Mouse (Mus musculus): ENCODE results near the gene Prkci. TPM values are rescaled to one million over a fixed set of nuclear protein-coding genes. Genes with fewer than 3 reads are reported as not detected.
A peak's percentile ranks its signal among the peaks of the same experiment; 100 is the strongest.

Gene Prkci
- polyA plus RNA-seq (2016; fragmentation: Nextera tagmentation; extraction: Ambion mirVana): 31.0 and 31.7 TPM in 2 replicates

GRCm38 (mm10) chr3:30995283-30995898, at the start of gene Prkci:
Prkci (plus strand) TSS chr3:30995747.
- peaks cover 36% of the 10 kb centered on the region for H3K4me1 ChIP-seq
- no peaks in the 10 kb centered on the region for H3K36me3 ChIP-seq
- peak; percentile 95 for DNase-seq (ENCODE audit: low spot score)
- peak within 1 kb of the TSS; percentile 93 for H3K27ac ChIP-seq (replicated peaks)
- no peaks in the 10 kb centered on the region for H3K9me3 ChIP-seq (replicated peaks)
- under 1% methylated on average over 50 of the region's 50 CpGs for WGBS
- H3K27me3 ChIP-seq (ENCODE audit: low read depth, poor library complexity, severe bottlenecking): no peaks in the 10 kb centered on the region; the same call in 1 of the 2 replicates
- peak within 1 kb of the TSS; percentile 86 for H3K4me3 ChIP-seq

- no peaks in the 10 kb centered on the region for H3K4me1 ChIP-seq
- no peaks in the 10 kb centered on the region for H3K27me3 ChIP-seq (ENCODE audit: low read depth, poor library complexity, severe bottlenecking)
- no peaks in the 10 kb centered on the region for H3K9me3 ChIP-seq (replicated peaks)
- no peak overlapping the region for H3K4me3 ChIP-seq
- DNase-seq (ENCODE audit: low spot score): no peak
- H3K36me3 ChIP-seq: peaks cover 86% of the 10 kb centered on the region
- no peak overlapping the region for H3K27ac ChIP-seq (replicated peaks)
- WGBS: 95% methylated on average over 3 of the region's 3 CpGs
Measured at GRCm38 (mm10) chr3:30951652-30952051, 43.9 kb upstream of the Prkci start.

- H3K27ac ChIP-seq (replicated peaks): no peak overlapping the region
- no peaks in the 10 kb centered on the region for H3K4me1 ChIP-seq
- no peak overlapping the region for H3K4me3 ChIP-seq
- H3K27me3 ChIP-seq (ENCODE audit: low read depth, poor library complexity, severe bottlenecking): no peaks in the 10 kb centered on the region
- DNase-seq (ENCODE audit: low spot score): no peak
- H3K36me3 ChIP-seq: peaks cover 86% of the 10 kb centered on the region
- no peaks in the 10 kb centered on the region for H3K9me3 ChIP-seq (replicated peaks)
- WGBS: 91% methylated on average over 12 of the region's 12 CpGs
Measured at GRCm38 (mm10) chr3:30952273-30953070, 43.1 kb upstream of the Prkci start.

- WGBS: 91% methylated on average over 6 of the region's 6 CpGs
- Histone ChIP-seq H3K36me3 (peaks cover 93% of the 10 kb centered on the region), H3K27me3 (ENCODE audit: low read depth, poor library complexity, severe bottlenecking) (no peaks in the 10 kb centered on the region)
Measured at GRCm38 (mm10) chr3:30956327-30956726, 39.2 kb upstream of the Prkci start.

GRCm38 (mm10) chr3:30958709-30959108, 36.8 kb upstream of the Prkci start:
- H3K27ac ChIP-seq (replicated peaks): no peak overlapping the region
- no peak for DNase-seq (ENCODE audit: low spot score)
- no peak overlapping the region for H3K4me3 ChIP-seq
- peaks cover 5% of the 10 kb centered on the region; the same call in 1 of the 2 replicates for H3K9me3 ChIP-seq (replicated peaks)
- WGBS: 86% methylated on average over 2 of the region's 2 CpGs
- no peaks in the 10 kb centered on the region for H3K4me1 ChIP-seq
- peaks cover 99% of the 10 kb centered on the region for H3K36me3 ChIP-seq
- no peaks in the 10 kb centered on the region for H3K27me3 ChIP-seq (ENCODE audit: low read depth, poor library complexity, severe bottlenecking)

More at GRCm38 (mm10) chr3:30956327-30956726, 39.2 kb upstream of the Prkci start:
- no peak for DNase-seq (ENCODE audit: low spot score)
- Histone ChIP-seq H3K9me3 (replicated peaks) (no peaks in the 10 kb centered on the region), H3K4me1 (no peaks in the 10 kb centered on the region), H3K27ac (replicated peaks) (no peak overlapping the region), H3K4me3 (no peak overlapping the region)

- Histone ChIP-seq H3K9me3 (replicated peaks) (peaks cover 5% of the 10 kb centered on the region; the same call in 1 of the 2 replicates), H3K27ac (replicated peaks) (no peak overlapping the region), H3K4me3 (no peak overlapping the region), H3K4me1 (no peaks in the 10 kb centered on the region), H3K27me3 (ENCODE audit: low read depth, poor library complexity, severe bottlenecking) (no peaks in the 10 kb centered on the region), H3K36me3 (peaks cover 99% of the 10 kb centered on the region)
- 87% methylated on average over 7 of the region's 7 CpGs for WGBS
- no peak for DNase-seq (ENCODE audit: low spot score)
Measured at GRCm38 (mm10) chr3:30959868-30960831, 35.4 kb upstream of the Prkci start.

- peaks cover 82% of the 10 kb centered on the region for H3K36me3 ChIP-seq
- H3K4me3 ChIP-seq: no peak overlapping the region
- peaks cover 5% of the 10 kb centered on the region; the same call in 1 of the 2 replicates for H3K9me3 ChIP-seq (replicated peaks)
- no peaks in the 10 kb centered on the region for H3K27me3 ChIP-seq (ENCODE audit: low read depth, poor library complexity, severe bottlenecking)
- H3K27ac ChIP-seq (replicated peaks): no peak overlapping the region
- DNase-seq (ENCODE audit: low spot score): no peak
- WGBS: 93% methylated on average over 4 of the region's 4 CpGs
- H3K4me1 ChIP-seq: peaks cover 5% of the 10 kb centered on the region
Measured at GRCm38 (mm10) chr3:30963100-30963499, 32.4 kb upstream of the Prkci start.

GRCm38 (mm10) chr3:30964216-30964615, 31.3 kb upstream of the Prkci start:
- WGBS: 92% methylated on average over 3 of the region's 3 CpGs
- Histone ChIP-seq H3K27ac (replicated peaks) (no peak overlapping the region), H3K9me3 (replicated peaks) (peaks cover 5% of the 10 kb centered on the region; the same call in 1 of the 2 replicates), H3K4me3 (no peak overlapping the region), H3K4me1 (peaks cover 13% of the 10 kb centered on the region), H3K27me3 (ENCODE audit: low read depth, poor library complexity, severe bottlenecking) (no peaks in the 10 kb centered on the region), H3K36me3 (peaks cover 71% of the 10 kb centered on the region)
- no peak for DNase-seq (ENCODE audit: low spot score)

GRCm38 (mm10) chr3:30965644-30966043, 29.9 kb upstream of the Prkci start:
- H3K27ac ChIP-seq (replicated peaks): no peak overlapping the region
- WGBS: 93% methylated on average over 13 of the region's 13 CpGs
- H3K4me1 ChIP-seq: peaks cover 13% of the 10 kb centered on the region
- no peaks in the 10 kb centered on the region for H3K27me3 ChIP-seq (ENCODE audit: low read depth, poor library complexity, severe bottlenecking)
- no peak for DNase-seq (ENCODE audit: low spot score)
- H3K36me3 ChIP-seq: peaks cover 57% of the 10 kb centered on the region
- no peak overlapping the region for H3K4me3 ChIP-seq
- peaks cover 5% of the 10 kb centered on the region; the same call in 1 of the 2 replicates for H3K9me3 ChIP-seq (replicated peaks)

GRCm38 (mm10) chr3:30968531-30969092, 26.9 kb upstream of the Prkci start:
- peak overlapping the region; percentile 94 for H3K27ac ChIP-seq (replicated peaks)
- no peaks in the 10 kb centered on the region for H3K27me3 ChIP-seq (ENCODE audit: low read depth, poor library complexity, severe bottlenecking)
- H3K36me3 ChIP-seq: peaks cover 28% of the 10 kb centered on the region
- peak overlapping the region; percentile 99 for H3K4me3 ChIP-seq
- H3K9me3 ChIP-seq (replicated peaks): no peaks in the 10 kb centered on the region
- under 1% methylated on average over 54 of the region's 54 CpGs for WGBS
- peak; percentile 64 for DNase-seq (ENCODE audit: low spot score)
- H3K4me1 ChIP-seq: peaks cover 13% of the 10 kb centered on the region

- peaks cover 13% of the 10 kb centered on the region for H3K4me1 ChIP-seq
- H3K4me3 ChIP-seq: peak within 1 kb of the TSS; percentile 99
- H3K36me3 ChIP-seq: peaks cover 23% of the 10 kb centered on the region
- H3K27me3 ChIP-seq (ENCODE audit: low read depth, poor library complexity, severe bottlenecking): no peaks in the 10 kb centered on the region
- no peaks in the 10 kb centered on the region for H3K9me3 ChIP-seq (replicated peaks)
- WGBS: 0% methylated on average over 34 of the region's 34 CpGs
- H3K27ac ChIP-seq (replicated peaks): peak within 1 kb of the TSS; percentile 94
- DNase-seq (ENCODE audit: low spot score): peak; percentile 98
Measured at GRCm38 (mm10) chr3:30969104-30969581, 26.4 kb upstream of the Prkci start, which contains the start of gene Phc3. Phc3 (minus strand) TSS chr3:30969415.

Data from midbrain, embryonic 10.5 days (tissue).